Mouse (Mus musculus) forelimb bud, embryonic 11.5 days (tissue): ENCODE data around the gene Asb3.
A peak's percentile ranks its signal among the peaks of the same experiment; 100 is the strongest.

Experiments used
- DNase-seq: peaks from one replicate; pipeline ENCODE4 v3.0.0-alpha.2; 2012; ENCODE audit warnings: low read depth, low spot score

The Asb3 gene

DNA sequence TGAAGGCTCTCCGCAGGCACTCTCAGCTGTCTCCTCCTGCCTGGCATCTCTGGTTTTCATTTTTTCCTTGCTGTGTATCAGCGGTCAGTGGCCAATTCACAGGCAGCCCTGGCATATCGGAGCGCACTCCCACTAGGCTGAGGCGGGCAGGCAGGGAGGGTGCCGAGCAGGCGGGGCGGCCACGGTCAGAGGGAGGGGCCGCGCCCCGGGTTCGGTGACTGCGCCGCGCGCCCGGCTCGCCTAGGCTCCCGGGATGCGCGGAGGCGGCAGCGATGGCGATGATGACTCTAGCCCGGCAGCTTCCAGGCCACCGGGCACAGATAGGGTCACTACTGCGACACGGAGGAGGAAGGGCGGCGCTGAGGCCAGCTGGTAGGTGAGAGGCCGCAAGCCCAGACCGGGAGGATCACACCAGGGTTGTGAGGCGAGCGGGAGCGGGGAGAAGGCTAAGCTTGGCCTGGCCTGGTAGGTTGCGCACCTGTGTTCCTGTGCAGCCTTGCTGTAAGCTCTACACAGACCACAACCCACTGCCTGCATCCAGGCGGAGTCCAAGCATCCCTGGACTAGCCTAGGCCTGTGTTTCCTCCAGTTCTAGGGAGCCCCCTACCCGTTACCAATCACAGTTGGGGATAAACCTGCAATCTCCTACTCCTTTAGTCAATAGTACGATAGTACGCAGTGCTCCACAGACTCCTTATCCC, at the start of gene Asb3, which contains the start of gene Gpr75:
Gene Asb3 (plus strand): TSS at position 246 of the 701 bp plus-strand sequence.
Gene Gpr75 (plus strand): TSS at position 188 of the 701 bp plus-strand sequence.
- DNase-seq, result peak; percentile 18

DNA sequence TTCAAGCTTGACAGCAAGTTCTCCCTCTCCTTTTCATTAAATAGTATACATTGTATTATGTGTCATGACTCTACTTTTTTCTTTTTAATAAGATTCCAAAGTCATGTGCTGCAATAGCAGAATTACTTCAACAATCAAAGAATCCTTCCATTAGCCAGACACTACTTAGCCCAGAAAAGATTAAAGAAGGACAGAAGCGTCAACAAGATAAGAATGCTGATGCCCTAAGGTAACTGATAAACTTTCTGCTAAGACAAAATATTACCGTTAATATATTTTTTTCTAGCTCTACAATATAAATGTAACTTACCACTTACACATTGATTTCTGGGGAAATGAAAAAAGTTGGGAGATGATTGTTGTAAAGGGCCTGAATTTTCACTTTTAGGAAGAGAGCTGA, 46.4 kb upstream of the Asb3 start:
- no peak for DNase-seq

DNA sequence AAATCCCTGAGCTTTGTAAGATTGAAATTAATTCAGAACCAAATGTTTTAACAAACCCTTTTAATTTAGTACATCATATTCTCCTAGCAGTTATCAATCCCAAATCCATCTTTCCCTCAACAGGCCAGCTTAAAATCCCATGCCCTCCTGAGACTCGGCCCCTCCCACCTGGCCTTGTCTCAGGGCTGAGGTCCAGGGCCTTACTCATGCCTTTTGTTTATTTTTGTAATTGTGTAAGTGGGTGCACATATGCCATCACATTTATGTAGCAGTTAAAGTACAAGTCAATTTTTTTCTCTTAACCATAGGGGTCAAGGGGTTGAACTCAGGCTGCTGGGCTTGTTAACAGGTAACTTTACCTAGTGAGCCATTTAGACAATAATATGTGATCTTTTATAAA, 40.9 kb upstream of the Asb3 start:
- DNase-seq, result no peak

DNA sequence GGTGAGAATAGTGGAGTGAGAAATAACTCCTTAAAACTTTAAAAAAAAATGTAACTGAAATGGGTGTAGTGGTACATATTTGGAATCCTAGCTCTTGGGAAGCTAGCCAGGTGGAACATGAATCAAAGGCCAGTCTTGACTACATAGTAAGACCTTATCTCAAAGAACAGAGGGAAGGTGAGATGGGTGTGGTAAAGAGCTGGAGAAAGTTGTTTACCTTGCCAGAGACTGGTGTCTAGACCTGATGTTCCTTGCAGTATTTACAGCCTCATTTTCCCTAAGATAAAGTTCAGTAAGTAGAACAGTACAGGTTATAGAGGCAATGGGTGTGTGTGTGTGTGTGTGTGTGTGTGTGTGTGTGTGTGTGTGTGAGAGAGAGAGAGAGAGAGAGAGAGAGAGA, 12.8 kb upstream of the Asb3 start:
- no peak for DNase-seq

DNA sequence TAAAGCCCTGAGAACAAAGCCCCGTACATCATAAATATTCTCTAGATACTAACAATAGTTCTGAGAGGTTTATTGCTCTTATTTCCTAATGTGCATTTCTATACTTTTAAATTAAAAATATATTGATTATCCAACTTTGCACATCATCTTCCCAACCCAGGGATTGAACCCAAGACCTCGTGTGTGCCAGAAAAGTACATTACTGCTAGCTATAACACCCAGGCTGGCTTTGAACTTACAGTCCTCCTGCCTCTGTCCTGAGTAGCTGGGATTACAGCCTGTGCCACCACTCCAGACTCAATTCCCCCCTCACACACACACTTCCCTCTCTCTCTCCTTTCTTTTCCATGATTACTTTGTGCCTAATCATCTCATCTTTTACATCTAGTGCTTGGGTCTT, 2.9 kb downstream of the Asb3 start:
- DNase-seq, result no peak

DNA sequence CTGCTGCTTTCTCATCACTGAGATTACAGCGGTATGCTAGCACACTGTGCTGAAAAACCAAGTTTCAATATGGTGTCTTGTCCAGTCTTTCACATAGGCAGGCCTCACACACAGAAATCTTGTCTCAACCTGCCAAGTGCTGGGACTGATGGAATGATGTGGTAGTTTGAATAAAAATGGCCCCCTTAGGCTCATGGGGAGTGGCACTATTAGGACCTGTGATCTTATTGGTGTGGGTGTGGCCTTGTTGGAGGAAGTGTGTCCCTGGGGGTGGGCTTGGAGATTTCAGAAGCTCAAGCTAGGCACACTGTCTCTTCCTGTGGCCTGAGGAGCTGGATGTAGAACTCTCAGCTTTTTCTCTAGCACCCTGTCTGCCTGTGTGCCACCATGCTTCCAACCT, 11.0 kb downstream of the Asb3 start:
- no peak for DNase-seq

DNA sequence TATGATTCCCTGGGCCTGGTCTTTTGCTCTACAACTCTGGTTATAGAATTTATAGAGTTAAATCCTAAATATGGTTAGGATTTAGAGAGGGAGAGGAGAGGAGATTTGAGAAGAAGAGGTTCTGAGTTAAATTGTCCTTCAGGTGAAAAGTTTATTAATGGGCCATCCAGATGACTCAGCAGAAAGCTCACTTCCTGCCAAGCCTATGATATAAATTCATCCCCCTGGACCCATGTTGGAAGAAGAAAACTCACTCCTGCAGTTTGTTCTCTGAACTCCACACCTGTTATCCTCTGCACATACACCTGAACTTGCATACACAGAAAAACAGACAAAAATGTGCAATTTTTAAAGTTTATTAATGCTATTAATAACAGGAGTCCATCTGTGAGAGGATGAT, 14.1 kb downstream of the Asb3 start:
- no peak for DNase-seq

DNA sequence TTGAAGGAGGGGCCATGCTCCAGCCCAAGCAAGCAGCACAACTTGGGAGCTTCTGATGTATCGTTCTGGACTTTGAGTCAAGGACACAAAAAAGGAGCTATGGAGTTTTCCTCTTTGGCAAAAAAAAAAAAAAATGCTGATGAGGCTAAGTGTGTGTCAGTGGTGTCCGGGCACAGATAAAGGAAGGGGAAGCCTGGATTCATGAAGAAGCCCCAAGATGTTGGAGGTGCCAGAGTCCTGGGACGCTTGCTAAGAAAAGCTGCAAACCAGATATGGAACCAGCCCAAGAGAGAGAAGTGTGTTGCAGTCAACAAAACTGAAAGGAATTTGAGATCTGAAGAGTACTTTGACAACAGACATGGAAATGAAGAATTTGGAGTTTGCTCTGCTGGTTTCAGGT, 27.1 kb downstream of the Asb3 start:
- no peak for DNase-seq

DNA sequence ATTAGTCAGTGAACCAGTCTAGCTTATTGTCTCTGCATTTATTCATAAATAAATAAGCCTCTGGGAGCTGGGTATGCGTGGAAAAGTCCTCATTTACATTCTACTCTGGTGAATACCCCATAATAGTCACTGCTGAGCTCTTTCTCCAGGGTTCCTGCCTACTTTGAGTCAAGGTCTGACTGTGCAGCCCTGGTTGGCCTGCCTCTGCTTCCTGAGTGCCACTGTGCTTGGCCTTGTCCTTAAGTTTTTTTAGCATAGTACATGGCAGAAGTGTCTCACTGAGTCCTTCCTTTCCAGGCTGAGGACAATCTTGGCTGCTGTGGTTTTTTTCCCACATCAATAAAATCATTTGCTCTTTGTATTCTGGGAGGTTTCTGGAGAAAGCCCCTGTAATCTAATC, 35.4 kb downstream of the Asb3 start:
- DNase-seq, result no peak

DNA sequence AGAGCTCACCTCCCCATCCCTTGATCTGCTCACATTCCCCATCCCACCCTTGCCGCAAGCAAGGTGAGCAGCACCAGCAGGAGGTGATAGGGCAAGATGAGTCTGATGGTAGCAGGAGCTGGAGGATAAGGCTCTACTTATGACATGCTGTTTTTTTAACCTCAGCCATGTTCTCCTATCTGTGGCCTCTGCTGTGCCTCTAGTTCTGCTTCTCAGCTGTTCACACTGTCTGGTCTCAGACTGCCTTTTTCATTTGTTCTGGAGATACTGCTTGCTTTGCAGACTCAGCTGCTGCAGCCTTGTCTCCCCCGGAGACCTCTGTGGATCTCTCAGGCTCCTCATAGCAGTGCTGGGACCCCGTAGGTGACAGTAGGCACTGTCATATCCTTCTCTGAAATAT, 38.1 kb downstream of the Asb3 start:
- DNase-seq, result no peak

DNA sequence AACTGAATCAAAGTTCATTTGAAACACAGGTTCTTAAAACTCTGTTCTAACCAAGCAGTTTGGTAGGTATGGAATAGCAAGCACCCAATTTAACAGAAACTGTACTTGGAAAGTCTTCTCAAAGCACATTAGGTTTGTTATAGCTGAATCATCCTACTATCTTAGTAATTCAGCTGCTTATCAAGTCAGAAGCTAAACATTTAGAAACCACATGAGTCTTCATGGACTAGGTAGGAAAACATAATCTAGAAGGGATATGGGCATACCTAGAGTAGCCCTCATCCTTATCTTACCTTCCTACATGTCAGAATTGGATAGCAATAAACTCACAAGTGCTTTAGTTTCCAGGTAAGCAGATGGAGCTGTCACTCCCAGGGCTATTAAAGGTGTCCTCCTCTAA, 42.9 kb downstream of the Asb3 start:
- no peak for DNase-seq

DNA sequence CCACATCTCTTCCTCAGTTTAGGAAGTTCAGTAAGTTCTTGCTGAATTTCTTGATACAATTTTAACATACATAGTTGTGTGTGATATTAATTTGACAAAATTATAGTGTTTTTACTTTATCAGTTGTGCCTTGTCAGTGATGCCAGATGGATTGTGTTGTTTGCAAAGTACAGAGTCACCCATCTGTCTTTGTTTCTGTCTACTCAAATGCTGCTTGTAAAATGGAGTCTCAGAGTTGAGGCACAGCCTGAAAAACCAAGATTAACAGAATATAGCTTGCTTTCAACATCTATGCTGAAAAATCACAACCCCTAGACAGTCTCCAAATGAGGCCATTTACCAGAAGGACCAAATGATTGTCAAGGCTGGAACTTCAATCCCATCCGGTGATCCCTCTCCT, 43.3 kb downstream of the Asb3 start:
- no peak for DNase-seq

DNA sequence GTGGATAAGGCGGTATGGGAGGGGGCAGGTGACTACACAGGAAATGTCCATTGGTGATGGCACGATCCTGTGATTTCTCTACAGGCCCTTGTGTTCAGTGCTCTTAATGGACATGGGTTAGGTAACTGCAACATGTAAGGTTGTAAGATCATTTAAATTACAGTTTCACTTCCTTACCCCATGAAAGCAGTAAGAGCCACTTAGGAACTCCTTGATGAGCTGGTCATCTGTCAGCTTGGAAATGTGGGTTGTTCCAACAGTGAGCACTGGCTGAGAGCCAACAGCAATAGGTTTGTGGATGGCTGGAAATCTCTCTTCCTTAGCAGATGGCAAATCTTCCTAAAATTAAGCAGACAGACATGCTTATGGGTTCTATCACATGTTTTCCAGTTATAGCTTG, 58.3 kb downstream of the Asb3 start:
- DNase-seq, result no peak

DNA sequence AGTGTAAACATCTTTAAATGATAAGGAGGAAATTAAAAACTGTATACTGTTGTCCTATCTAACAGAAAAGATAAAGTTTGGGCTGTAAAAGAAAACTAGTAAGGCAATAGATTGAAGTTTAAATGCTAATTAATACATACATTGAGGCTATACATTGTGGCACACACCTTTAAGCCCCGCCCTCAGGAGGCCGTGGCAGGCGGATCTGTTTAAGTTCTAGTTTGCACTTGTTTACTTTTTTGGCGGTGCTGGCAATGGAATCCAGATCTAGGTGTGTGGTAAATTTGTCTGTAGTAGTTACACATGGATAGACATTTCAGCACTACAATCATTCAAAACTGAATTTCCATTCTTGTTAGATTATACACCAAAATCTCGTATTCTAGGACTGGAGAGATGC, 67.6 kb downstream of the Asb3 start:
- DNase-seq, result no peak

DNA sequence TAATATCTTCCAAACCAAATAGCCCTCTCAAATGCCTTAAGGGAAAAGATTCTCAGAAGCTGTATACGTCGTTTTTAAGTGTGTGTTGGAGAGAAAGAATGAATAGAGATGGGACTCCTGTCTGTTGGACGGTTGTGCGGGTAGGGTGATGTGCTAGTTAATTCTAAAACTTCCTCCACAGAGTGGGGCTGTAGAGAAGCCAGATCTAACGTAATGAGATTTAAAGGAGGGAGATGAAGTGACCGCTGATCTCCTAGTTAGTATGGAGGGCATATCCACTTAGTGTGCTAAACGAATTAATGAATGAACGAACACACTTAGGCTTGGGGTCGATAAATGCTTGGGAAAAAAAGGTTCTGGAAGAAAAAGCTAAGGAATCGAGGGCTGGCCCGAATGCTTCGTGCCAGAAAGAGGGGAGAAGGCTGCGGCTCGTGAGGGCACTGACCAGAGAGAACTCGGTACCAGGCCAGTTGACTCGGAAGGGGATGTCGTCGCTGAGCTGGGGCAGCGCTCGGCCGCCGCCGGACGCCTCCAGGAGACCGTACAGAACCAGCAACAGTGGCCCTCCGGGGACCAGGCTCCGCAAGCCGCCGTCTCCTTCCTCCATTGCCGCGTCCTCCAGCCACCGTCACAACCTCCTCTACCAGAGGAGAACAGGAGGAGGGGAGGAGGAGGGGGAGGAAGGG, 68.4 kb downstream of the Asb3 start:
- peak; percentile 17 for DNase-seq

DNA sequence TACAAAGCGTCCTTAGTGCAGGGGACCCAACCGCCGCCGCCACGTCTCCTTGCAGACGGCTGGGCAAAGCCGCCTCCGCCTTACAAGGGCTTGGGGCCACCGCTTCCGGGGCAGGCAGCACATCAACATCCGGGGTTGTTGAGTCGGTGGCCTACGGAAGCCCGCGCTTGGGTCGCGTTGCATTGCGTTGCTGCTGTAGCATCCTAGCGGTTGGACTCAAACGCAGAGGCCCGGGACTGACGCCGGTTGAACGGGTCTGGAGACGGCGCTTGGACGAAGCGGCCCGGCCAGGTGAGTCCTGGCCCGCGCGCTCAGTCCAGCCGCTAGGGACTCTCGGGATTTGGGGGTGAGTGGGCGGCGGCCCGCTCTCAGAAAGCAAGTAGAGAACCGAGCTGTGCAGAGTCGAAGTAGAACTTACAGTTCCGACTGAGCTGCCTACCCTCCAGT, 69.1 kb downstream of the Asb3 start, which contains the start of gene Erlec1:
Gene Erlec1 (minus strand): TSS at position 57 of the 447 bp plus-strand sequence.
- DNase-seq, result peak; percentile 85

DNA sequence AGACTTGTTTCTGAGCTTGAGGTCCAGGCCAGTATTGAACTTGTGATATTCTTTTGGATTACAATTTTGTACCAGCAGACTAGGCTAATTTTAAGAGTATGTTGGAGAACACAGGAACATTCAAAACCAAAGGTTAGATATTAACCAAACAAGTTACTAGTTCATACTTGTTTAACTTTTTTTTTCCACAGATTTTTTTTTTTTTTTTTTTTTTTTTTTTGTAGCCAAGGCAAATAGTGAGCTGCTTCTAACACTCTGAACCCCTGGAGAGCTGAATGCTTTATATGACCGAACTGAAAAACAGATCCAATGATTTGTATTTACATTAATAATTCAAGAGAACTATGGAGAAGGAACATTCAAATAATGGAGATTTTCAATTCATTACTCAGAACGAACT, 100.0 kb downstream of the Asb3 start:
- DNase-seq, result no peak

DNA sequence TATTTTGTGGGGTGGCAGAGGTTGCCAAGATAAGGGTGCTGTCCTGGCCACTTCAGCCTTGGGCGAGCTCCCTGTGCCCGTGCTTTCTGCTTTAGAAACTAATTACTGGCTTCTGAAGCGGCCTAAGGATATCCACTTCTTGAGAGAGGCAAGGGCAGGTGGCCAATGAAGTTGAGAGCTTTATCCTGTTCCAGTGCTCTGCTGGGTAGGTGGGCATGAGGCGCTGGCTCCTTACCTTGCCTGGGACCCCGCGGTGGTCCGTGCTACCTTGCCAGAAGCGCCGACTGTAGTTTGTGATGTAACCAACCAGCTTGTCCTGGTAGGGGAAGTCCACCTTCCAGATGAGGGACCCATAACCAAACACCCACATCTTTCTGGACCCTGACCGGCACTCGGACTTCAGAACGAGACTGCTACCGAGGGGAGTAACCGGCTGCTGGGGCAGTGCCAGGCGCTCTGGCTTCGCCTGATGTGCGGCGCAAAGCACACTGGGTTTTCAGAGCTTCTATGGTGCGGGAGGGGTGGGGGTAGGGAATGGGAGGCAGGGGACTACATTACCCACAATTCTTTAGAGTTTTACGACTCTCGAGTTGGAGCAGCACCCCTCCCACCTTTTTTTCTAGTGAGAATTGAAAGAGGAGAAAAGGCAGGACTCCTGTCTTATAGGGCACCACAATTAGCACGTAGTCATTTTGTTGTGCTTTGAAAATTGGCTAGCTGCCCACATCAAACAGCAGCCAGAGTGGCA, 100.8 kb downstream of the Asb3 start, which contains the start of gene Chac2:
Gene Chac2 (minus strand): TSS at position 474 of the 748 bp plus-strand sequence.
- peak; percentile 87 for DNase-seq

DNA sequence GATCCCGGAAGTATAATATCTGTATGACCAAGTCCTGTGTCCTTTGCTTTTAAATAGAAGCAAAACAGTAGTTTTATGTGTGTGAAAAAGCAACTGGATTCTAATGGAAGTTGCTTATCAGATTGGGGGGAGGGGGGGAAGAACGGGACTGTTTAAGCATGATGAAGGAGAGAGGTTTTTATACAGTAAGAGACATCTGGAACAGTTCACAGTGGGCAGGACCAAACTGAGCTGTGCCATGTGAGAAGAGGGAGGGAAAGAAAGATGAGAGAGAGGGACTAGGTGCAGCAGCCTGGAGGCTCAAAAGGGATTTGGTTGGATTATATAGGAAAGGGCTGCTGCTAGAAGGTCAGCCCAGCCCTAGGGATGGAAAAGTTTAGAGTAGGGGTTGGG, 101.4 kb downstream of the Asb3 start:
- peak; percentile 36 for DNase-seq

DNA sequence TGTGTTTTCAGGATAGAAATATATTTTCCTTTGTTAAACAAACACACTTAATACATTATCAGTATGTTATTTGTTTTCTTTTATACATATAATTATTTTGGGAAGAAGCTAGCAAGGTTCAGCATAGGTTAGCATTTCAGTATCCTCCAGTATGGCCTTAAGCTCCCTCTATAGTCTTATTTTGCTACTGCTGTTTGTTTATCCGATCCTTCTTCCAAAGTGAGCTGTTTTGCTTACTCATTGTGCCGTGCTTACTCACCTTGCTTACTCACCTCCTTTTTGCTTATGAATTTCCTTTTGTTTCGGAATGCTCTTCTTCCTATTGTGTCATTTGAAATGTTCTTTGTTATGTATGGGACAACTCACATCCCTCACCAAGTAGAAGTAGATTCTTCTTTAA, 111.5 kb downstream of the Asb3 start:
- DNase-seq, result no peak

DNA sequence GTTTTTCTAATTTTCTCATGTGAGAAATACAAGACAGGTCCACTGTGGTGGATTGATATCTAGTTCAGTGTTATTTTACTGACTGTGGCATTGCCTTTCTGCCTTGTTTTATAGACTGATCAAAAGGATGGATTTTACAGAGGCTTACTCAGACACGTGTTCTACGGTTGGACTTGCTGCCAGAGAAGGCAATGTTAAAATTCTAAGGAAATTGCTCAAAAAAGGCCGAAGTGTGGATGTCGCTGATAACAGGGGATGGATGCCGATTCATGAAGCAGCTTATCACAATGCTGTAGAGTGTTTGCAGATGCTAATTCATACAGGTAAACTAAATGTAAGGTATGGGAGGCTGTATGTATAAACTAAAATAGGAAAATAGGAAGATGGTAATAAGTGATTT, 113.0 kb downstream of the Asb3 start:
- DNase-seq, result no peak

DNA sequence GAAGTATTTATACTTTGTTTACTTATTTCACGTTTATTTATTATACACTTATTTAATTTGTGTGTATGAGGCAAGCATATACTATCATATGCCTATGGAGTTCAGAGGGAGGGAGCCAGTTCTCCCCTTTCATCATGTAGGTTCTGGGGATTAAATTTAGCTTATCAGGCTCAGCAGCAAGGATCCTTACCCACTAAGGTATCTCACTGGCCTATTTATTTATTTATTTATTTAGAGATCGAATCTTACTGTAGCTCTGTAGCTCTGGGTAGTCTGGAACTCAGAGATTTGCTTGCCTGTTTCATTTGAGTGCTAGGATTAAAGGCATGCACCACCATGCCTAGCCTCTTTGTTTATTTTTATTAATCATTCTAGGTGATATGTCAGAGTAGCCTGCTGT, 113.5 kb downstream of the Asb3 start:
- DNase-seq, result no peak
